Comparison of ENCODE assay signal across 27 mouse cellular contexts in genomic region chr13:112746695-112747055, GRCm38 (mm10). TPM values are rescaled to one million over a fixed set of nuclear protein-coding genes. Genes with fewer than 3 reads are reported as not detected.
DNase-seq lines count a peak whose midpoint lies in the region; ATAC-seq and TF ChIP-seq lines count a peak whose summit lies in the region.
"Had no signal": no experiment of that assay in that cellular context is flagged by ENCODE, and none has a peak within 500 bp of the region (broad histone marks: within the 10 kb centered on the region; RNA-seq: fewer than 3 reads in every experiment).

No protein-coding gene starts in this region.

- H3K4me2 ChIP-seq in stomach, embryonic 16.5 days (ENCODE audit: low read depth, low read length), result no peak overlapping the region
- no peak overlapping the region for H3K4me2 ChIP-seq in stomach, postnatal 0 days (replicated peaks; ENCODE audit: low read depth)
- H3K4me2 ChIP-seq in liver, embryonic 14.5 days (ENCODE audit: low read depth), result peak overlapping the region; percentile 69
- H3K4me2 ChIP-seq in kidney, embryonic 14.5 days (replicated peaks; ENCODE audit: low read depth, low read length), result no peak overlapping the region
- H3K4me2 ChIP-seq: embryonic facial prominence, embryonic 13.5 days; forebrain, embryonic 12.5 days; heart, embryonic 13.5 days; midbrain, embryonic 15.5 days had no signal

- intact Hi-C loops in heart, postnatal 25 days (cut with DNase I), result no loop called here

- no peaks in the 10 kb centered on the region for H3K27me3 ChIP-seq in stomach, embryonic 16.5 days (ENCODE audit: control insufficient read depth, insufficient read depth, low read length)
- H3K27me3 ChIP-seq in stomach, postnatal 0 days (ENCODE audit: control insufficient read depth, insufficient read depth, low read length), result no peaks in the 10 kb centered on the region
- H3K27me3 ChIP-seq in liver, embryonic 14.5 days (ENCODE audit: control insufficient read depth, insufficient read depth, low read length), result no peaks in the 10 kb centered on the region
- no peaks in the 10 kb centered on the region for H3K27me3 ChIP-seq in kidney, embryonic 14.5 days (ENCODE audit: control insufficient read depth, insufficient read depth, low read length)
- H3K27me3 ChIP-seq: embryonic facial prominence, embryonic 13.5 days; forebrain, embryonic 12.5 days; heart, embryonic 13.5 days; midbrain, embryonic 15.5 days; Patski had no signal

- H3K4me1 ChIP-seq in stomach, embryonic 16.5 days (ENCODE audit: control insufficient read depth, insufficient read depth, low read length), result peaks cover 24% of the 10 kb centered on the region
- peaks cover 7% of the 10 kb centered on the region; the same call in 1 of the 2 replicates for H3K4me1 ChIP-seq in stomach, postnatal 0 days (replicated peaks; ENCODE audit: control insufficient read depth, insufficient read depth)
- H3K4me1 ChIP-seq in liver, embryonic 14.5 days (replicated peaks; ENCODE audit: control insufficient read depth in 2 of 2, insufficient read depth in 2 of 2, low read length in 1 of 2), result peaks cover 77 to 82% of the 10 kb centered on the region in 2 experiments
- H3K4me1 ChIP-seq in kidney, embryonic 14.5 days (ENCODE audit: control insufficient read depth, insufficient read depth, low read length), result peaks cover 5% of the 10 kb centered on the region

- no peak for TF ChIP-seq CTCF in stomach, postnatal 0 days (IDR thresholded peaks at IDR 0.05; ENCODE audit: low read depth)
- no peak for TF ChIP-seq CTCF in liver, embryonic 14.5 days (IDR thresholded peaks at IDR 0.05; ENCODE audit: low read depth)

- no peak for ATAC-seq in stomach, embryonic 16.5 days (ENCODE audit: insufficient read depth, low FRiP score)
- no peak for ATAC-seq in stomach, postnatal 0 days (ENCODE audit: low FRiP score, low TSS enrichment)
- no peak for ATAC-seq in liver, embryonic 14.5 days (ENCODE audit: insufficient read depth)
- ATAC-seq in kidney, embryonic 14.5 days (ENCODE audit: low FRiP score, low TSS enrichment), result no peak
- ATAC-seq: hindbrain, embryonic 16.5 days; midbrain, embryonic 15.5 days; Patski had no signal

- DNase-seq in heart, adult 11 months, result peak; percentile 81
- no peak for DNase-seq in heart, postnatal 25 days (ENCODE audit: low spot score)
- DNase-seq in stomach, postnatal 0 days (ENCODE audit: low spot score), result no peak
- DNase-seq in liver, embryonic 14.5 days (ENCODE audit: low read depth in 3 of 3, low spot score in 3 of 3), result no peak
- DNase-seq in urinary bladder, postnatal 36 days (ENCODE audit: low spot score in 2 of 2), result no peak
- DNase-seq: adrenal gland, postnatal 10 days; cerebellum, adult 11-12 months; cerebellum, adult 9-11 months; gastrocnemius, postnatal 14 days; heart, adult 2 months; heart, postnatal 10 days; kidney, adult 2 months; lung, postnatal 10 days; right cerebral cortex, postnatal 25 days; spleen, adult 18-20 months; thymus, postnatal 4 days had no signal

- H3K27ac ChIP-seq in stomach, embryonic 16.5 days (ENCODE audit: low read length), result no peak overlapping the region
- no peak overlapping the region for H3K27ac ChIP-seq in stomach, postnatal 0 days (replicated peaks)
- peak overlapping the region; percentile 99 for H3K27ac ChIP-seq in liver, embryonic 14.5 days
- H3K27ac ChIP-seq in kidney, embryonic 14.5 days (ENCODE audit: low read depth, low read length), result no peak overlapping the region
- H3K27ac ChIP-seq: embryonic facial prominence, embryonic 13.5 days; forebrain, embryonic 12.5 days; heart, adult 2 months; heart, embryonic 13.5 days; hindbrain, embryonic 10.5 days; kidney, postnatal 0 days; midbrain, embryonic 10.5 days; midbrain, embryonic 15.5 days had no signal

- 0 out of 2 replicates have a peak overlapping the region, but pooled peaks have one; percentile 18 for H3K9ac ChIP-seq in stomach, embryonic 16.5 days (ENCODE audit: low read length)
- H3K9ac ChIP-seq in stomach, postnatal 0 days (ENCODE audit: low read length), result no peak overlapping the region
- peak overlapping the region; percentile 77 for H3K9ac ChIP-seq in liver, embryonic 14.5 days (replicated peaks)
- H3K9ac ChIP-seq in kidney, embryonic 14.5 days (ENCODE audit: low read depth, low read length), result no peak overlapping the region
- H3K9ac ChIP-seq: embryonic facial prominence, embryonic 13.5 days; forebrain, embryonic 12.5 days; heart, embryonic 13.5 days; midbrain, embryonic 15.5 days had no signal

- no peaks in the 10 kb centered on the region for H3K36me3 ChIP-seq in stomach, embryonic 16.5 days (ENCODE audit: control insufficient read depth, insufficient read depth, low read length)
- H3K36me3 ChIP-seq in stomach, postnatal 0 days (ENCODE audit: control insufficient read depth, insufficient read depth, low read length), result no peaks in the 10 kb centered on the region
- no peaks in the 10 kb centered on the region for H3K36me3 ChIP-seq in liver, embryonic 14.5 days (replicated peaks; ENCODE audit: control insufficient read depth, insufficient read depth, low read depth)
- H3K36me3 ChIP-seq in kidney, embryonic 14.5 days (ENCODE audit: control insufficient read depth, insufficient read depth, low read length), result no peaks in the 10 kb centered on the region
- H3K36me3 ChIP-seq: embryonic facial prominence, embryonic 13.5 days; forebrain, embryonic 12.5 days; heart, embryonic 13.5 days; hindbrain, embryonic 10.5 days; midbrain, embryonic 10.5 days; midbrain, embryonic 15.5 days had no signal

- no peak for TF ChIP-seq EP300 in stomach, postnatal 0 days (optimal IDR thresholded peaks at IDR 0.05)
- TF ChIP-seq EP300 in liver, embryonic 14.5 days (IDR thresholded peaks at IDR 0.05; ENCODE audit: low read depth), result no peak

- WGBS in stomach, embryonic 16.5 days, result 83% methylated on average over 10 of the region's 10 CpGs
- 87% methylated on average over 10 of the region's 10 CpGs for WGBS in stomach, postnatal 0 days
- 73% methylated on average over 10 of the region's 10 CpGs for WGBS in liver, embryonic 14.5 days (ENCODE audit: insufficient replicate concordance)
- 89% methylated on average over 10 of the region's 10 CpGs for WGBS in kidney, embryonic 14.5 days

- H3K4me3 ChIP-seq in stomach, embryonic 16.5 days (replicated peaks; ENCODE audit: low read length), result no peak overlapping the region
- no peak overlapping the region for H3K4me3 ChIP-seq in stomach, postnatal 0 days (ENCODE audit: low read depth, low read length)
- no peak overlapping the region; a peak in 1 of 4 replicates for H3K4me3 ChIP-seq in liver, embryonic 14.5 days (ENCODE audit: insufficient read depth in 1 of 2, low read depth in 2 of 2, low read length in 2 of 2)
- H3K4me3 ChIP-seq in kidney, embryonic 14.5 days (ENCODE audit: low read length), result no peak overlapping the region
- H3K4me3 ChIP-seq: embryonic facial prominence, embryonic 13.5 days; forebrain, embryonic 12.5 days; heart, adult 2 months; heart, embryonic 13.5 days; hindbrain, embryonic 10.5 days; midbrain, embryonic 10.5 days; midbrain, embryonic 15.5 days had no signal

- H3K9me3 ChIP-seq in stomach, embryonic 16.5 days (replicated peaks; ENCODE audit: control insufficient read depth, low read length), result no peaks in the 10 kb centered on the region
- no peaks in the 10 kb centered on the region for H3K9me3 ChIP-seq in stomach, postnatal 0 days (ENCODE audit: control insufficient read depth, low read length)
- H3K9me3 ChIP-seq in liver, embryonic 14.5 days (ENCODE audit: control insufficient read depth, low read length), result no peaks in the 10 kb centered on the region
- no peaks in the 10 kb centered on the region for H3K9me3 ChIP-seq in kidney, embryonic 14.5 days (ENCODE audit: control insufficient read depth, low read length)
- H3K9me3 ChIP-seq: embryonic facial prominence, embryonic 13.5 days; forebrain, embryonic 12.5 days; heart, embryonic 13.5 days; hindbrain, embryonic 10.5 days; midbrain, embryonic 10.5 days; midbrain, embryonic 15.5 days had no signal

RNA-seq across cellular contexts. Expression of gene Plpp1, which starts 53.9 kb away (rescaled TPM):
- 10 to 100 TPM; 59.4 to 63.6 TPM for total RNA-seq in heart, postnatal 25 days (2021)
- 117 and 120 TPM in 2 replicates for polyA plus RNA-seq in stomach, embryonic 16.5 days (2015; fragmentation: Nextera tagmentation; extraction: Ambion mirVana)
- 126 and 137 TPM in 2 replicates for polyA plus RNA-seq in stomach, postnatal 0 days (2015; fragmentation: Nextera tagmentation; extraction: Ambion mirVana)
- 16.5 TPM in 2 replicates for polyA plus RNA-seq in liver, embryonic 14.5 days (2012; rRNA removed)
- 32.7 and 34.0 TPM in 2 replicates for polyA plus RNA-seq in liver, embryonic 14.5 days (2014; fragmentation: Nextera tagmentation; extraction: Ambion mirVana)
- 61.9 and 63.6 TPM in 2 replicates for polyA plus RNA-seq in kidney, embryonic 14.5 days (2014; fragmentation: Nextera tagmentation; extraction: Ambion mirVana)

Comparison
In these comparisons a context has a peak if more than half of its experiments do, and no peak if none do; other contexts are left out.
1. H3K9ac ChIP-seq: peak in stomach, embryonic 16.5 days (single experiment) and liver, embryonic 14.5 days (single experiment); none in stomach, postnatal 0 days (single experiment) and kidney, embryonic 14.5 days (single experiment).